Mouse (Mus musculus) inflammation-experienced regulatory T-cells, adult 6 months (primary cell): ENCODE data around the gene Prex1. TPM values are rescaled to one million over a fixed set of nuclear protein-coding genes. Genes with fewer than 3 reads are reported as not detected.

Source experiments
- ATAC-seq: one replicate; pipeline ENCODE4 v1.8.0; 2017
- polyA plus RNA-seq, 3 experiments: library from polyadenylated mRNA; unstranded; fragments of 100-300 nt; shearing (Covaris generic); gene quantifications; one replicate each; pipeline ENCODE4 v1.2.1; 2017

The Prex1 gene
- polyA plus RNA-seq, 3 experiments from 2014 or later = 31.3 to 54.8 (median 31.8) TPM

- ATAC-seq = no peak
Measured at GRCm38 (mm10) chr2:166631621-166632171, 81.9 kb downstream of the Prex1 start.

- ATAC-seq = no peak
Measured at GRCm38 (mm10) chr2:166631189-166631588, 82.4 kb downstream of the Prex1 start.

- ATAC-seq = peak; percentile 86
Measured at GRCm38 (mm10) chr2:166629941-166630674, 83.5 kb downstream of the Prex1 start.

GRCm38 (mm10) chr2:166627578-166627977 is 86.1 kb downstream of the Prex1 start:
- no peak for ATAC-seq

DNA sequence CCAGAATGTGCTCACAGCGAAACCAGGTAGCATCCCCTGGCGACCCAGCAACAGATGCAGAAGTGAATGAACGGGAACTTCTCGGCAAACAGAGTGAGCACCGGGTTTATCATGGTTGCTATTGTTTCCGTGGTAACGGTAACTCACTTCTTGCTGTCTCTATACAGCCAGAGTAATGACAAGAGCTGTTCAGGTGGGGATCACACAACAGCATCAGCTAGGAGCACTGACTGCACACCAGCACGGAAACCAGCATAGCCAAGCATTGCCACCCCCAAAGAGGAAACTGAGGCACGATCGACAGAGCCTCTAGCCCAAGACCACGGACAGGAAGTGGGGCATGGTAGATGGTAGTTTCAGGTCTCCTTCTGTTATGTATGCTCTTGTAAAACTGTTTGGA is 88.4 kb downstream of the Prex1 start:
- ATAC-seq = peak; percentile 8

GRCm38 (mm10) chr2:166623081-166623567 is 90.5 kb downstream of the Prex1 start:
- no peak for ATAC-seq

GRCm38 (mm10) chr2:166622590-166622989 is 91.0 kb downstream of the Prex1 start:
- ATAC-seq = peak; percentile 4

- no peak for ATAC-seq
Measured at GRCm38 (mm10) chr2:166622079-166622478, 91.6 kb downstream of the Prex1 start.

GRCm38 (mm10) chr2:166620529-166621466 is 92.8 kb downstream of the Prex1 start:
- peak; percentile 84 for ATAC-seq

DNA sequence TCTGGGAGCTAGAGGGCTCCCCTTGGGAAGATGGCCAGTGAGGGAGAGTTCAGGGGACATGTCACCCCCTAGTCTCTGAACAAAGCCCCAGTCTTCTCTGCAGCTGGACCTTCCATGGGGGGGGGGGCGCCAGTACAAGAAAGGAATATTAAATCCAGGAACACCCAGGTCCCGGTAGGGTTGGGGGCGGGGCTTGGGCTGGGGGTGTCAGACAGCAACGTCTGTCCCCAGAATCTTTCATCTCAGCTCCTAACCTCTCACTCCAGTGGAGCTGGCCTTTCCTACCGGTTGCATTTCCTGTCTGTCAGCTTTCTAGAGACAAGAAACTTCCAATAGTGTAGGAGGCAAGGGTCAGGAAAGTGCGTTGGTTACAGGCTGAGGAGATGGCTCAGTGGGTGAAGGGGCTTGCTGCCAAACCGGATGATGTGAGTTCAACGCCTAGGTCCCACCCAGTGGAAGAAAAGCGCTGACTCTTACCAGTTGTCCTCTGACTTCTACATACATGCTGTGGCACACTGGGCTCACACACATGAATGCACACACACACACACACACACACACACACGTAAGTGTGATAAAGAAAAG is 93.6 kb downstream of the Prex1 start:
- ATAC-seq = peak; percentile 38

- ATAC-seq = no peak
Measured at GRCm38 (mm10) chr2:166619270-166619669, 94.4 kb downstream of the Prex1 start.

DNA sequence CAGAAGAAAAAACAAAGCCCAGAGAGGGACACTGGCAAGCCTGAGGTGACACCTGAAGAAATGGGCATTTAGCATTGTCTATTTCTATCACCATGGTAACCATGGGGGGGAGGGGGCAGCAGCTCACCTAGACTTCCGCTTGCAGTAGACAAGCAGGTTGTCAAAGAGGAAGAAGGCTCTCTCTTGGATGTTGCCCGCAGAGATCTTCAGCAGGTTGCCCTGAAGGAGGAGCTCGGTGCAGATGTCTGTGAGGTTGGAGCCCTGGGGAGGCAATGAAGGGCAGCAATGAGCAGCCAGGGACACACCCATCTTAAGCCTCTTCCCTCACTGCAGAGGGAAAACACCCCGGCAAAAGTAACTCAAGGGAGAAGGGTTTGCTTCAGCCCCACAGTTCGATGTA is 95.9 kb downstream of the Prex1 start:
- ATAC-seq = peak; percentile 34

DNA sequence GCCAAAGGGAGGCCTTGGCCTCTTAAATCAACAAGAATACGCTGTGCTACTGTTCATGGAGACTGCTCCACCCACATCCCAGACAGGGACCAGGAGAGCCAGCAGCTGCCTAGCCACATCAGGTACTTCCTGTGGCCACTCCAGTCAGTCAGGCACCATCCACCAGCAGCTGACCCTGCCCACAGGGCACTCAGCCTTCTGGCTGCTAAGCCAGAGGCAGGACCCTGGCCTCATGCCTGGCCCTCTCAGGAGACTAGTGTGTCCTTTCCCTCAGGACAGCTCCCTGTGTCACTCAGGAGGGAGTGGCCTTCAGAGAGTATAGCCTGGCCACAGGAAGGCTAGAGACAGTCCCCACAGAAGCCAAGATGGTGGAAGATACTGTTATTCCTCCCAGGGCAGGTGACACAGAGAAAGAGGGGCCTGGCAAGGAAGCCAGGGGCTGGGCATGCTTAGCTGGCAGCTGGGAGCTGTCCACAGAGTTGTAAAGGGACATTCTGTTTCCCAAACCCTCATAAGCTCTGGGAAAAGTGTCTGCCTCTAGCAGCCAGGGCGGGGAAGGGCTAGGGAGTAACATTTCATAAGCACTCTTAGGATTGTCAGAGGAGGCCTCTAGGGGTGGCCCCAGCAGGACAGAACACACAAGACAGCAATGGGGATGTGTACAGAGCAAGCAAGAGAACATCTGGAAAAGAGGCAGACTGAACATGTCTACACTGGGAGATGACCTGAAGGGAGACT is 98.1 kb downstream of the Prex1 start:
- ATAC-seq = no peak

GRCm38 (mm10) chr2:166610271-166610670 is 103.4 kb downstream of the Prex1 start:
- ATAC-seq = no peak

- ATAC-seq = no peak
Measured at GRCm38 (mm10) chr2:166608509-166608908, 105.1 kb downstream of the Prex1 start.

DNA sequence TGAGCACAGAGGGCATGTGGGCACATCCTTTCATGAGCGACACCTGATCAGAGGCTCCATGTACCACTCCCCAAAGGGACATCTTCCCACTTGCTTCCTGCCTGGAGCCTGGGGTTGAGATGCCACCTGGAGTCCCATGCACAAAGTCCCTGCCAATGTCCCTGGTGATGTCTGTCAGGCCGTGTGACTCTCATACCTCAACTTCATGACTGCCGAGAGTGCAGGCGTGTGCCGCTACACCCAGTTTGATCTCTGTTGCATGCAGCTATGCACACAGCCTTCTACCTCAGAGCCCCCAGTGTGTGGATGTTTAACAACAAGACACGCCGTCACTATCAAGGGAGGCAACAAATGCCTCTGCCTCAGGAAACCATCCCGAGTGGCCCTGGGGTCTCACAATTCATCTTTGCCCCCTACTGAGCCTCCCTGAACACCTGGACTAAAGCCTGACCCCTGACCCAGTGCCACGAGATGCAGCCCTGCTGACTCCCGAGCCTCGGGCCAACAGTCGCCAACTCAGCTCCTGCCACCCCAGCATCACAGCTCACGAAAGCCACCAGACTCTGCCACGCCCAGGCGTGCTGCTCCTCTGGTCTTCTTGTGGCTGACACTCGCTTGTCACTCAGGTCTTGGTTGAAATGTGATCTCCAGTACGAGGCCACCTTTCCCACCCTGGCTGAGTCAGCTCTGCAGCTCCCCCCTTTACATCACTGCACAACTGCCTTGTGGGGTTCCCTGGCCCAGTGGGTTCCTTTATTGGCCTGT is 107.0 kb downstream of the Prex1 start:
- ATAC-seq = no peak

DNA sequence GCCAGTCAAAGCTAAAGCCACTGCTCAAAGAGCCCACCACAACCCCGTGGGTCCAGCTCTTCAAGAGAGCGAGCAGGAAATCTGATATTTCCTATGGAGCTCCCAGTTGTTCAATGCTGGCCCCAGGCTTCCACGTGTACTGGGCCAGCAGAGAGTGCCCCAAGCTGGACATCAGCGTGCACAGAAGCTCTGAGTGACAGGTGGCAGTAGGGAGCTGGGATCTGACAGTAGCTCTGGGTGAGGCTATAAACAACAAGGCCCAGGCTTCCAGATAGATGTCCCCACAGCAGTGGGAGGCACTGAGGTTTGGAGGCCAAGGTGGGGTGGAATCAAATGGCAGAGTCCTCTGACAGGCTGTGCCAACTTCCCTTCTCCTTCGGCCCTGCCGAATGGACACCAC is 107.6 kb downstream of the Prex1 start:
- ATAC-seq = no peak

GRCm38 (mm10) chr2:166605164-166605831 is 108.3 kb downstream of the Prex1 start:
- no peak for ATAC-seq

- no peak for ATAC-seq
Measured at GRCm38 (mm10) chr2:166602948-166603347, 110.7 kb downstream of the Prex1 start.

DNA sequence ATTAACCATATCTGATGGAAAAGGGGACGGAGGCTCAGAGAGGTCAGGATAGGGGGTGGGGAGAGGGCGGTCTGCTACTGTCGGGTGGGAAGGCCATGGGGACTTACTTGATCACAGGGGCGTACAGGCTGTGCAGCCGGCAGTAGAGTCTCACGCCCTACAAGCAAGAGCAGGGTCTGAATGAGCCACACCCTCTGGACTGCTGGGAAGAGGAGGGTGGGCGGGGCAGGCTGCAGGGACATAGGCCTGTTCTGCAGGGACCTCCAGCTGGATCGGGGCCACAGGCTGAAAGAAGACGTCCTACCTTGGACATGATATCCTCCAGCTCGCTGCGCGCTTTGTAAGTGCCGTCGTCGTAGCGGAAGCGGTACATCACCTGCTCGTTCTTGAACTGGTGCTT is 112.2 kb downstream of the Prex1 start:
- ATAC-seq = no peak
